Mouse (Mus musculus): ENCODE results near the gene Sipa1l3. TPM values are rescaled to one million over a fixed set of nuclear protein-coding genes. Genes with fewer than 3 reads are reported as not detected.
A peak's percentile ranks its signal among the peaks of the same experiment; 100 is the strongest.

Sipa1l3 gene
- polyA plus RNA-seq, 1 experiment from 2014 or later = 13.9 TPM

DNA sequence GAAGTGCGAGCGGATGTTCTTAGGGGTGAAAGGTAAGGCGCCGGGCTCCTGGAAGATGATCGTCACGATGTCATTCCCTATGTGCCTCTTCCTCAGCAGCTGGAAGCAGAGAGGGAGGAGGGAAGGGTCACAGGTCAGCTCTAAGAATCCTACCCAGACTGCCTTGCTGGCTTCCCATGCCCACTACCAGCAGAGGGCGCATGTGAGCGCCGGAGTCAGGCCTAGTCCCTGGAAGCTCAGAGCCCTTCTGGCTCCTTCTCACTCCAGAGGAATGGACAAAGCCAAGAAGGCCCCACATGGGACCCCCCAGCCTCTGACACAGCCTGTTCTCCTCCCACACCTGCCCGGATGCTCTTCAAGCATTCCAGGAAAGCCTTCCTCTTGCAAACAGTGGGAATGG lies 135.2 kb downstream of the Sipa1l3 start:
- Histone ChIP-seq H3K9me3 (no peaks in the 10 kb centered on the region), H3K27me3 (no peaks in the 10 kb centered on the region), H3K27ac (no peak overlapping the region), H3K4me2 (replicated peaks) (no peak overlapping the region), H3K36me3 (peaks cover 72% of the 10 kb centered on the region), H3K4me3 (no peak overlapping the region), H3K9ac (no peak overlapping the region; the same call in 1 of the 2 replicates), H3K4me1 (0 out of 2 replicates have a peak, but pooled peaks cover 2% of the 10 kb centered on the region)
- ATAC-seq (ENCODE audit: low FRiP score, low read depth) = peak; percentile 69; the same call in 1 of the 2 replicates
- WGBS = 27% methylated on average over 10 of the region's 10 CpGs

DNA sequence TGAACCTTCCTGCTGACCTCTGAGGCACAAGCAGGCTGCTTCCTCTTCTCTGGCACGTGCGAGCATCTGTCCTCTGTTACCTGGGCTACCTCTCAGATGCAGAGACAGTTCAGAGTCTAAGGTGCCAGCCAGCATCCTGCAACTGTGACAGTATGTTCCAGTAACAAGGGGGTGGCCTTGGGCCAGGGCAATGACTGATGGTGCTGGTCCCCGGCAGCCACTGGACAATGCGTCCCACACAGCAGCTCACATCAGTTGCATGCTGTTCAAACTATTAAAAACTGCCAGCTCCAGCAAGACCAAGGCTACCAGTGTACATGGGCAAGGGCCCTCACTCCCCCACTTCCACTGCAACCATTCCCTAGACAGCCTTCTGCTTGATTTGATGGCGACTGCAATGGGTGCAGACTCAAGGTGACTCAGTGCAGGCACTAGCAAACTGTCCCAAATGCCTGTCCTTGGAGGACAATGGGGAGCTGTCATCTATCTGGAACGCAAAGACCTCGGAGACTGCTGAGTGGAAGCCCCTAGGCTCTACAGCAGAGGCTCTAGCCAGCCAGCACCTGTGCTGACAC lies 136.9 kb downstream of the Sipa1l3 start:
- WGBS = 90% methylated on average over 7 of the region's 7 CpGs
- peaks cover 74% of the 10 kb centered on the region for H3K36me3 ChIP-seq
- no peak for ATAC-seq (ENCODE audit: low FRiP score, low read depth)

DNA sequence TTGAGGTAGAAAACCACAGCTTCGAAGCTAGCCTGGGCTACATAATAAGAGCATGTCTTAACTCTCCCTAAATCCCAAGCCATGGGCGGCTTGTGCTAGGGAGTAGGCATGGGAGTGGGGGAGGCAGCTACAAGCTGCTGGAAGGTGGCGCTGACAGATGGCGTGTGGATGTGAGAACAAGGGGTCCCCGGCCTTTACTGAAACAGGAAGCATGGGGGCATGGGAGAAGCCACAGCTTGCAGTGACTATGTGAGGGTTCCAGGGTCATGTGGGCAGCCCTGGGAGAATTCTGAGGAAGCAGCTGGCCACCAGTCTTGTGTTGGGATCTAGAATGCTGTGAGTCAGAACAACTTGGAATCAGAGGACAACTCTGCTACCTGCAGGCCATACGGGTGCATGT lies 144.4 kb downstream of the Sipa1l3 start:
- H3K4me3 ChIP-seq = no peak overlapping the region
- H3K36me3 ChIP-seq = peaks cover 69% of the 10 kb centered on the region
- no peaks in the 10 kb centered on the region for H3K4me1 ChIP-seq
- no peaks in the 10 kb centered on the region for H3K27me3 ChIP-seq
- no peak for ATAC-seq (ENCODE audit: low FRiP score, low read depth)
- H3K9ac ChIP-seq = no peak overlapping the region
- no peaks in the 10 kb centered on the region for H3K9me3 ChIP-seq
- 82% methylated on average over 6 of the region's 6 CpGs for WGBS
- no peak overlapping the region for H3K27ac ChIP-seq
- no peak overlapping the region for H3K4me2 ChIP-seq (replicated peaks)

More for the DNA sequence above, 136.9 kb downstream of the Sipa1l3 start:
- H3K27ac ChIP-seq = no peak overlapping the region
- no peaks in the 10 kb centered on the region for H3K9me3 ChIP-seq
- 0 out of 2 replicates have a peak, but pooled peaks cover 2% of the 10 kb centered on the region for H3K4me1 ChIP-seq
- no peak overlapping the region for H3K4me3 ChIP-seq
- no peaks in the 10 kb centered on the region for H3K27me3 ChIP-seq
- no peak overlapping the region for H3K4me2 ChIP-seq (replicated peaks)
- H3K9ac ChIP-seq = no peak overlapping the region

DNA sequence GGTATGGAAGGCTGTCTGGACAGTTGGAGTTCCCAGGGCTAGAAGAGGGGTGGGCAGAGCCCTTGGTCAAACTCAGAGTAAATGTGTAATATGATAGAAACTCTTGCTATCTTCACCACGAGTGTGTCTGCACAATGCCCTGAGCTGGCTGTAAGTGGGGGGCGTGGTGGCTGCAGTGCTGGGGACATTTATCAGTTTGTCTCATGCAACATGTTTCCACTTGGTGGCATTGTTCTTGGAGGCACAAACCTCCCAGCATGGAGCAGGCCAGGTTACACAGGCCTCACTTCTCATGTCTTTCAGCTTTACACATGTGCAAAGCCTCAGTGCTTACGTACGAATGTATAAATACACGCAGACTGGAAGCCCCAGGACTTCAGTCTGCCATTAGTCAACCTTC lies 146.3 kb downstream of the Sipa1l3 start:
- Histone ChIP-seq H3K4me3 (no peak overlapping the region), H3K27me3 (no peaks in the 10 kb centered on the region), H3K27ac (no peak overlapping the region), H3K36me3 (peaks cover 52% of the 10 kb centered on the region), H3K4me1 (peaks cover 10% of the 10 kb centered on the region), H3K9ac (no peak overlapping the region), H3K9me3 (no peaks in the 10 kb centered on the region), H3K4me2 (replicated peaks) (no peak overlapping the region)
- ATAC-seq (ENCODE audit: low FRiP score, low read depth) = no peak
- 93% methylated on average over 5 of the region's 5 CpGs for WGBS

DNA sequence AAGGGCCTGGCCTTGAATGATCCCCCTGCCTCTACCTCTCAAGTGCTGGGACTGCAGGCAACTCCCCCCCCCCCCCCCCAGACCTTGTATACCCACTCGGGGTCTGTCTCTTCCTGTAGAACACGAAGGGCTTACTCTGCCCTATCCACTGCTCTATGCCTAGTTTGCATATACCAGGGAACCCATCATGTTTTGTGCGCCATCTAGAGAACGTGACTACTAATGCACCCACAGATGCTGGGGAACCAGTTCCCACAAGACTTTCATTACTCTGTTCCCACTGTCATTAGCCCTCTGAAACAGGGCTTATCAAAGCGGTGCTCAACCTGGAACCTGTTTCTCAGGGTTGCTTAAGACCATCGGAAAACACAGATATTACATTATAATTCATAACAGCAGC lies 148.4 kb downstream of the Sipa1l3 start:
- Histone ChIP-seq H3K9me3 (no peaks in the 10 kb centered on the region), H3K9ac (no peak overlapping the region), H3K27me3 (no peaks in the 10 kb centered on the region), H3K36me3 (peaks cover 49% of the 10 kb centered on the region), H3K4me1 (peaks cover 10% of the 10 kb centered on the region), H3K27ac (no peak overlapping the region), H3K4me3 (no peak overlapping the region), H3K4me2 (replicated peaks) (no peak overlapping the region)
- ATAC-seq (ENCODE audit: low FRiP score, low read depth) = no peak; the same call in 1 of the 2 replicates
- WGBS = 69% methylated on average over 6 of the region's 6 CpGs

DNA sequence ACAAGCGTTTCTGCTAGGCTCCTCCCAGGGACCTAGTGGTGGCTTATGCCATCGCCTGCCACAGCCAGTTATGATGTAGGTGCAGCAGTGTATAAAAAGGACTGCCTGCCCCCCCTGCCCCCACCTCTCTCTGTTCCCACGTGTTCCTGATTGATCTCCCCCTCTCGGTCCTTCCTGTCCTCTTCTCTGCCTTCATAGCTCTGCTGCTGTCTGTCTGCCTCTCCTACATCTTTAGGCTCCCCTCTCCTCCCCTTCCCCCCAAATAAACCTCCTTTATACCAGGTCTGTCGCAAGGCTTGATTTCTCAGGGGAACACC lies 150.5 kb downstream of the Sipa1l3 start:
- 0 out of 2 replicates have a peak, but pooled peaks have one; percentile 13 for ATAC-seq (ENCODE audit: low FRiP score, low read depth)
- Histone ChIP-seq H3K4me1 (peaks cover 10% of the 10 kb centered on the region), H3K27ac (no peak overlapping the region), H3K4me3 (no peak overlapping the region), H3K36me3 (peaks cover 40% of the 10 kb centered on the region), H3K4me2 (replicated peaks) (no peak overlapping the region), H3K9ac (peak overlapping the region; percentile 39; the same call in 1 of the 2 replicates), H3K9me3 (no peaks in the 10 kb centered on the region), H3K27me3 (no peaks in the 10 kb centered on the region)
- 26% methylated on average over 5 of the region's 5 CpGs for WGBS

DNA sequence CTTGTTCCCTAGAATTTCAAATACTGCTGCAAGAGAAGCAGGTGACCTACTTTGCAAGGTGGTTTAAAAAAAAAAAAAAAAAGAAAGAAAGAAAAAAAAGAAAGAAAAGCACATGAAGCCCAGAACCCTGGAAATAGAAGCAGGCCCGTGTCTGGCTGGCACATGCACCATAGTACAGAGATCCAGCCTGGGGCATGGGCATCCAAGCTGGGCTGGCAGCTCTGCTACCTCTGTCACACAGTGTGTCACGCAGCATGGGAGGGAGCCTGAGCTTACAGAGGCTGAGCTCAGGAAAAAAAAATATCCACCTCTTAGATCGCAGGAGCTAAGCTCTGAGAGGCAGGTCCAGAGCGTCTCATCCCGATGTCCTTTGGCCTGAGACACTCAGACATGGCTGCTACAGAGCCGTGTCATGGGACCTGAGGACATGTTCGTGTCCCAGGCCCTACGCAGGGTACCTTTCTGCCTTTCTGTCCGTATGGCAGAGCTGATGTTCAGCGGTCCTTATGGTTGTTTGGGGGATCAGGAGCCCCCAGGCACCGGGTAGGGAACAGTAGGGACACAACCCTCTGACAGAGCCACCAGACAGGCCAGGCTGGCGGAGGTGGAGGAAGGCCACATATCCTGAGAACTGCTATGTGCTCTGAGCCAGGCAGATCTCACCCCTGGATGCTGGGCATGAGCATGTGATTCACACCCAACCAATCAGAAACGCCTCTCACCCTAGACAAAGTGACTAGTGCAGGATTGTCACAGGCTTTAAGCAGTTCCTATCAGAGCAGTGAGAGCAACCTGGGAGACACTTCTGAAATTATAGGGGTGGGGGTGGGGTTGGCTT lies 151.1 kb downstream of the Sipa1l3 start:
- Histone ChIP-seq H3K4me2 (replicated peaks) (no peak overlapping the region), H3K4me1 (peaks cover 10% of the 10 kb centered on the region), H3K36me3 (peaks cover 40% of the 10 kb centered on the region), H3K9me3 (no peaks in the 10 kb centered on the region), H3K27me3 (no peaks in the 10 kb centered on the region), H3K4me3 (no peak overlapping the region), H3K9ac (no peak overlapping the region), H3K27ac (no peak overlapping the region)
- peak; percentile 29; the same call in 1 of the 2 replicates for ATAC-seq (ENCODE audit: low FRiP score, low read depth)
- WGBS = 79% methylated on average over 13 of the region's 13 CpGs

DNA sequence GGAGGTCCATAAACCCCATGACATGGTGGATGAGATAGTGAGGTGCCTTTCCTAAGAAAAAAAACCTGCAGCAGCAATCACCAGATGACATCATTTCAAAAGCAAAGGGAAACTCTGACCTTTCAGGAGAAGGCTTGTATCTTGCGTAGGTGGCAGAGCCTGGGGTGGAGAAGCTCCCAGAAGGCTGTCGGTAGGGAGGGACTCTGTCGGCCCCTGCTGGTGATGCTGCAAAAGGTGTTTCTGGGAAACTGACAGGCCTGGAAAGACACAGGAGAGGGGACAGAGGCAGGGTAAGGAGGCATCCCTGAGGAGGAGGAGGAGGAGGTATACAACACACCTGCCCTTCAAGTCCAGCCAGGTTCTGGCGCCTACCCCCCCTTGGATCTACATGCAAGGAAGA lies 154.4 kb downstream of the Sipa1l3 start:
- H3K9ac ChIP-seq = no peak overlapping the region
- no peak overlapping the region for H3K4me2 ChIP-seq (replicated peaks)
- H3K27me3 ChIP-seq = no peaks in the 10 kb centered on the region
- H3K36me3 ChIP-seq = peaks cover 49% of the 10 kb centered on the region
- H3K4me1 ChIP-seq = peaks cover 10% of the 10 kb centered on the region
- 27% methylated on average over 4 of the region's 4 CpGs for WGBS
- no peaks in the 10 kb centered on the region for H3K9me3 ChIP-seq
- no peak overlapping the region for H3K4me3 ChIP-seq
- no peak for ATAC-seq (ENCODE audit: low FRiP score, low read depth)
- no peak overlapping the region for H3K27ac ChIP-seq

DNA sequence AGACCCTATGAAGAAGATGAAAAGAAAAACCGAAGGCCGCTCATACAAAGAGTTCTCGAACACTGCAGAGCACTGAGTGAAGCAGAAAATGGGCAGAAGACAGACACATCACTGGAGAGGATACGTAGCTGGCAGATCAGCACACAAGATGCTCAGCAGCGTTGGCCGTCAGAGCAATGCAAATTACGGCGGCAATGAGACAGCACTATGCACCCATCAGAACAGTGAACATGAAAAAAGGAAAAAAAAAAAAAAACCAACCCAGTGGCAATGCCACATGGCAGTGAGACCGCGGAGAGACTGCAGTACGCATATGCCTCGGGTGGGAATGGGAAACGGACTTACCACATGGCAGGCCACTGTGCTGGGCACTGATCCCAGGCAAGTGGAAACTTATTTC lies 156.9 kb downstream of the Sipa1l3 start:
- Histone ChIP-seq H3K9ac (no peak overlapping the region), H3K9me3 (no peaks in the 10 kb centered on the region), H3K27me3 (no peaks in the 10 kb centered on the region), H3K4me2 (replicated peaks) (no peak overlapping the region), H3K4me1 (no peaks in the 10 kb centered on the region), H3K4me3 (no peak overlapping the region), H3K36me3 (peaks cover 69% of the 10 kb centered on the region), H3K27ac (no peak overlapping the region)
- 96% methylated on average over 13 of the region's 13 CpGs for WGBS
- no peak for ATAC-seq (ENCODE audit: low FRiP score, low read depth)

DNA sequence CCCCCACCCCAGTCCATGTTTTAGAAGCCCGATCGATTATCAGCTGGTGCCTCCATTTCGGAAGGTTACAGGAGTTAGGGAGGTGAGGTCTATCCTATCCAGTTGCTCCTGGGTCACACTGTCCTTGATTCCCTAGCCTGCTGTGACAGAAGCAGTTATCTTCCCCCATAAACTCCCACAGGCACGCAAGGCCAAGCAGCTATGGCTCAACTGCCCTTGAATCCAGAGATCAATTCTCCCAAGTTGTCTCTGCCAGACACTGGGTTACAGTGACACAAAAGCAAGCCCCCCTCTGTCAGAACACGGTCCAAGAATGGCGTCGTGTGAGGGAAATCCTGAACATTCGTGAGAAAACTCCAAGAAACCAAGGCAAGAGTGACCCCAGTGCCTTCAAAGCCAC lies 163.0 kb downstream of the Sipa1l3 start:
- Histone ChIP-seq H3K27ac (no peak overlapping the region), H3K9ac (no peak overlapping the region), H3K27me3 (no peaks in the 10 kb centered on the region), H3K36me3 (peaks cover 67% of the 10 kb centered on the region), H3K4me2 (replicated peaks) (no peak overlapping the region), H3K4me3 (no peak overlapping the region), H3K9me3 (no peaks in the 10 kb centered on the region), H3K4me1 (no peaks in the 10 kb centered on the region)
- WGBS = 91% methylated on average over 8 of the region's 8 CpGs
- ATAC-seq (ENCODE audit: low FRiP score, low read depth) = no peak

DNA sequence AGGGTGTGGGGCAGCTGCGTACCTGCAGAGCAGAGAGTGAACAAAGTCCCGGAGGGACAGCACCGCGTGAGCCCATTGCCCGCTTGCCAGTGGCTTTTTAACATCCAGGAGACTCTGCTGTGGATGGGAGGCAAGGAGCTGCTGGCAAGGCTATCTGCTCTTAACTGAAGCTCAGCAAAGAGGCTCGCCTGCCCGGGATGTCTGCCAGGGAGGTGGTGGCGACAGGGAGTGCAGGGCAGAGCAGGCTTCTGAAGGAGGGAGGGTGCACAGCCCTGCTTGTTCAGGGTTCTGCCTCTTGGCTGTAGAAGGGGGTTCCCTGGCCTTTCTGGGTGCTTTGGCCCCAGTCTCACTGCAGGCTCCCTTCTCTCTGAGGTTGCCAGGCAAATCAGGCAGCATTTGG lies 164.3 kb downstream of the Sipa1l3 start:
- H3K36me3 ChIP-seq = peaks cover 71% of the 10 kb centered on the region
- no peak overlapping the region for H3K4me3 ChIP-seq
- no peaks in the 10 kb centered on the region for H3K27me3 ChIP-seq
- H3K4me1 ChIP-seq = no peaks in the 10 kb centered on the region
- ATAC-seq (ENCODE audit: low FRiP score, low read depth) = no peak
- WGBS = 83% methylated on average over 8 of the region's 8 CpGs
- H3K9me3 ChIP-seq = no peaks in the 10 kb centered on the region
- H3K9ac ChIP-seq = no peak overlapping the region
- H3K27ac ChIP-seq = no peak overlapping the region
- no peak overlapping the region for H3K4me2 ChIP-seq (replicated peaks)

DNA sequence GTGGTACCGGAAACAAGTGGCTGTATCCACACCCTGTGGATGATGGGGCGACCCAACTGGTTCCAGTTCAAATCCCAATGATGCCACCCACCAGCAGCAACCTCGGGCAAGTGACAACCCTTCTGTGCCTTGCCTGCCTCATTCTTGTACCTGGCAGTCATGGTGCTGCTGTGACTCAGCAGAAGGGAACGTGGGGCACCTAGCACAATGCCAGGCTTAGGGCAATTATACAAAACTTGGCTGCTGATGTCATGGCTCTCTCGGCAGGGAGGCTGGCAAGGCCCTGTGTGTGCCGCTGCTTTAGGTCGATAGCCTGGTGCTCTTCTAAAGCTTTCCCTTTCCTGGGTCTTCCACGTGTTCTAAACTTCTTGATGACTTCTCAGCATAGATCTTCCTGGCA lies 166.2 kb downstream of the Sipa1l3 start:
- H3K4me3 ChIP-seq = no peak overlapping the region
- no peaks in the 10 kb centered on the region for H3K4me1 ChIP-seq
- H3K36me3 ChIP-seq = peaks cover 75% of the 10 kb centered on the region
- no peak for ATAC-seq (ENCODE audit: low FRiP score, low read depth)
- WGBS = 90% methylated on average over 8 of the region's 8 CpGs
- H3K27ac ChIP-seq = no peak overlapping the region
- H3K27me3 ChIP-seq = no peaks in the 10 kb centered on the region
- no peaks in the 10 kb centered on the region for H3K9me3 ChIP-seq
- H3K9ac ChIP-seq = no peak overlapping the region
- H3K4me2 ChIP-seq (replicated peaks) = no peak overlapping the region
